Mouse (Mus musculus) CH12.LX (cell line): Measurements from ENCODE around the gene Cldn10.

Experiments used
- BHLHE40 ChIP-seq: IDR thresholded peaks from 2 replicates; pipeline ENCODE4 v1.6.1; 2011; ENCODE audit warnings: mild to moderate bottlenecking, low read depth, low read length, improper control_type of control experiment
- CHD2 ChIP-seq: IDR thresholded peaks from 2 replicates; pipeline ENCODE4 v1.6.1; 2011; ENCODE audit warnings: low read length, improper control_type of control experiment
- CTCF ChIP-seq, 2 experiments: IDR thresholded peaks in 1 of 2; conservative IDR thresholded peaks in 1 of 2; 2 replicates each; pipeline ENCODE4 v1.5.1; 2011 to 2012; ENCODE audit warnings: low read depth in 2 of 2, low read length in 2 of 2, improper control_type of control experiment in 1 of 2, inconsistent platforms in 1 of 2, mild to moderate bottlenecking in 1 of 2, moderate library complexity in 1 of 2
- E2F4 ChIP-seq: IDR thresholded peaks from 2 replicates; pipeline ENCODE4 v1.6.1; 2011; ENCODE audit warnings: low read depth, low read length, improper control_type of control experiment; ENCODE audit not compliant: insufficient replicate concordance
- ELF1 ChIP-seq: IDR thresholded peaks from 2 replicates; pipeline ENCODE4 v1.6.1; 2014; ENCODE audit warnings: low read depth, mild to moderate bottlenecking, inconsistent platforms, low read length, improper control_type of control experiment
- EP300 ChIP-seq: IDR thresholded peaks from 2 replicates; pipeline ENCODE4 v1.6.1; 2011; ENCODE audit warnings: low read length, improper control_type of control experiment
- ETS1 ChIP-seq: conservative IDR thresholded peaks from 2 replicates; pipeline ENCODE4 v1.6.1; 2012; ENCODE audit warnings: low read depth, mild to moderate bottlenecking, inconsistent platforms, low read length, improper control_type of control experiment, moderate library complexity
- HCFC1 ChIP-seq: IDR thresholded peaks from 2 replicates; pipeline ENCODE4 v1.6.1; 2012; ENCODE audit warnings: low read depth, mild to moderate bottlenecking, inconsistent platforms, low read length, improper control_type of control experiment
- MAFK ChIP-seq: IDR thresholded peaks from 2 replicates; pipeline ENCODE4 v1.6.1; 2011; ENCODE audit warnings: low read length, improper control_type of control experiment; ENCODE audit not compliant: insufficient replicate concordance
- MAX ChIP-seq: IDR thresholded peaks from 2 replicates; pipeline ENCODE4 v1.6.1; 2011; ENCODE audit warnings: low read length, improper control_type of control experiment
- MXI1 ChIP-seq: IDR thresholded peaks from 2 replicates; pipeline ENCODE4 v1.6.1; 2011; ENCODE audit warnings: mild to moderate bottlenecking, low read depth, low read length, improper control_type of control experiment
- POLR2A ChIP-seq: IDR thresholded peaks from 2 replicates; pipeline ENCODE4 v1.6.1; 2011; ENCODE audit warnings: low read depth, mild to moderate bottlenecking, improper control_type of control experiment, low read length
- UBTF ChIP-seq: IDR thresholded peaks from 2 replicates; pipeline ENCODE4 v1.6.1; 2012; ENCODE audit warnings: low read depth, mild to moderate bottlenecking, inconsistent platforms, low read length, improper control_type of control experiment, moderate library complexity
- USF1 ChIP-seq: IDR thresholded peaks from 2 replicates; pipeline ENCODE4 v1.6.1; 2014; ENCODE audit warnings: low read depth, mild to moderate bottlenecking, inconsistent platforms, low read length, improper control_type of control experiment

DNA sequence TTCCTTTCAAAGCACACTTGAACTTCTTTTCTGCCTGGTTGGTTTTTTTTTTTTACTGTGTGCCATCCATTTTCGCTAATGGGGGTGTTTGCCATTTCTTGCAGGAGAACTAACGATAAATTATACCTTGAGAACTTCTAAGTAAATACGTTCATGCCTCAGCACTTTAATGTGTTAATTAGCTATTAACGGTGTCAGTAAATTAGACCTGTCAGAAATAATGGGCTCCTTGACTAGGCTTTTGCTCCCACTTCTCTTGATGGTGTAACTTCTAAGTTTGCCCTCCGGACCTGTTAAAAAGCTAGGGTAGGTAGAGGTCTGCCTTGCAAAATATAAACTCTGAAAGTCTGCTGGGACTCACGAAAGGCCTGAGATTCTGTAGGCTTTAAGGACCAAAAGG is 70.6 kb downstream of the Cldn10 start:
- TF ChIP-seq UBTF: no peak
- no peak for TF ChIP-seq ETS1
- no peak for TF ChIP-seq CHD2
- TF ChIP-seq CTCF (conservative IDR thresholded peaks at IDR 0.05 in 1 of 2, IDR thresholded peaks at IDR 0.05 in 1 of 2; ENCODE audit: low read depth in 2 of 2, low read length in 2 of 2): no peak
- TF ChIP-seq E2F4: no peak
- TF ChIP-seq HCFC1: no peak
- no peak for TF ChIP-seq POLR2A
- no peak for TF ChIP-seq EP300
- no peak for TF ChIP-seq BHLHE40
- TF ChIP-seq MXI1: no peak
- TF ChIP-seq ELF1: no peak
- TF ChIP-seq USF1: no peak
- no peak for TF ChIP-seq MAX
- TF ChIP-seq MAFK: no peak
